Mouse (Mus musculus) spleen, adult 12 weeks (tissue): Measurements from ENCODE around the gene Neurog2.

Source experiments
- DNase-seq: peaks from one replicate; pipeline ENCODE4 v3.0.0; 2022; ENCODE audit warnings: low spot score

The Neurog2 gene

DNA sequence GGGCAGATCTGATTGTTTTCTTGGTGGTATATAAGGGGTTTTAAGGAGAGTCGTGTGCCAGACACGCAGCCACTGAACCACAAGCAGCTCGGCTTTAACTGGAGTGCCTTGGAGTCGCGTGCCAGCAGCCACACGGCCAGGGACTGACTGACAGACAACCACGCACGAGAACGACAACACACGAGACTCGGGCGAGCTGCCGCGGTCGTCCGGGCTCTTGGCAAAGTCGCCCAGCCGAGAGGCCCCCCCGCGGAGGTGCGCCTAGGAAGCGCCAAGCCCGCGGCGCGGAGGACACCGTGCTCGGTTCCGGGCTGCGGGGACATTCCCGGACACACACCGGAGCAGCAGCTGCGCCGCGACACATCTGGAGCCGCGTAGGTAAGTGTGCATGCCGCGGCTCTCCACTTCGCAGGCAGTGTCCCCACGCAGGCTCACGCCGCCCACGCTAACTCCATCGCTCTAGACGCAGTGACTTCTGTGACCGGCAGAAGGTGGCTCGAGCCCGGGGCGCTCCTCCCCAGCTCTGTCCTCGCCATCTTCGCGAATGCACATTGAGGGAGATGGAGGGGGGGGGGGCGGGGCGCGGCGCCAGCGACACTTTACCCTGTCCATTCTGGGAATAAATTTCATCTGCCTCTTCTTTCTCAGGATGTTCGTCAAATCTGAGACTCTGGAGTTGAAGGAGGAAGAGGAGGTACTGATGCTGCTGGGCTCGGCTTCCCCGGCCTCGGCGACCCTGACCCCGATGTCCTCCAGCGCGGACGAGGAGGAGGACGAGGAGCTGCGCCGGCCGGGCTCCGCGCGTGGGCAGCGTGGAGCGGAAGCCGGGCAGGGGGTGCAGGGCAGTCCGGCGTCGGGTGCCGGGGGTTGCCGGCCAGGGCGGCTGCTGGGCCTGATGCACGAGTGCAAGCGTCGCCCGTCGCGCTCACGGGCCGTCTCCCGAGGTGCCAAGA, at the start of gene Neurog2:
TSS of gene Neurog2 (plus strand) at position 56 of the 953 bp plus-strand sequence.
- DNase-seq: no peak

DNA sequence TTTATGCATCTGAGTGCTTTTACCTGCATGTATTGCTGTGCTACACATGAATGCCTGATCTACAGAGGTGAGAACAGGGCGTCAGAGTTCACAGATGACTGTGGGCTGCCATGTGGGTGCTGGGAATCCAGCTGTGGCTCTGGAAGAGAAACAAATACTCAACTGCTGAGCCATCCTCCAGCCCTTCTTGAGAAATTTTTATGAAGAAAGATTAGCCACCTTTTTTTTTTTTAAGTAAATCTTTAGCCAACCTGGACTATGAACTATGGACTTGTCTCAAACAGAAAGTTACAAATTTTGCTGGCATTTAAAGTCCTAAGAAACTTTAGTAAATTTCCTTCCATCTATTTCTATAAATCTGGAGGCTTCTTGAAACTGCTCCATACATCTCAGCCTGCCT, 35.8 kb upstream of the Neurog2 start:
- DNase-seq: no peak

DNA sequence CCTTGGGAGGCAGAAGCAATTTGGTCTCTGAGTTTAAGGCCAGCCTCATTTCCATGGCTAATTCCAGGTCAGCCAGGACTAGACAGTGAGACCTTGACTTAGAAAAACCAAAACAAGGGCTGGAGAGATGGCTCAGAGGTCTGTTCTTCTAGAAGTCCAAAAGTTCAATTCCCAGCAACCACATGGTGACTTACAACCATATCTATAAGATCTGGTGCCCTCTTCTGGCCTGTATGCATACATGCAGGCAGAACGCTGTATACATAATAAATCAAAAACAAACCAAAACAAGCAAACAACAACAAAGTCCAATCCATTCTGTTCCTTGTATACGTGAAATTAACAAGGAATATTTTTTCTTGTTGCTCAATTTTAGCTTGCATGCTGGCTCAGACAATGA, 24.8 kb upstream of the Neurog2 start:
- no peak for DNase-seq

DNA sequence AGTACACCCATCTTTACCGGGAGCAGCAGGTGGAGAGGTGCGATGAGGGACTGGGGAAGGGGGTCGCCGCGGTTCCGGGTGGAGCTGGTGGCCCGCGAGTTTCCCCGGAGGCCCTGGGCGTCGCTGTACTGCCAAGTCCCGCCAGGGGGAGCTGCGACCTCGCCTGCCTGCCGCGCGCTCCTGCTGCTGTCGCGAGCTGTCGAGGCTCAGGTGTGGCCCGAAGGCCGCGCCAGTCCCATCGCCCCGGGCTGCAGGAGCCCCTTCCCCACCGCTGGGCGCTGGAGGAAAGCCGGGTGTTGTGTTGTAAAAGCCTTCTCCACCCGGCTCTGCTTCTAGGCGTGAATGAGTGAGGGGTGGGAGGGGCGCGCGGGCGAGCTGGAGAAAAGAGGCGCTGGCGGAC, 7.6 kb upstream of the Neurog2 start:
- DNase-seq: peak; percentile 56

DNA sequence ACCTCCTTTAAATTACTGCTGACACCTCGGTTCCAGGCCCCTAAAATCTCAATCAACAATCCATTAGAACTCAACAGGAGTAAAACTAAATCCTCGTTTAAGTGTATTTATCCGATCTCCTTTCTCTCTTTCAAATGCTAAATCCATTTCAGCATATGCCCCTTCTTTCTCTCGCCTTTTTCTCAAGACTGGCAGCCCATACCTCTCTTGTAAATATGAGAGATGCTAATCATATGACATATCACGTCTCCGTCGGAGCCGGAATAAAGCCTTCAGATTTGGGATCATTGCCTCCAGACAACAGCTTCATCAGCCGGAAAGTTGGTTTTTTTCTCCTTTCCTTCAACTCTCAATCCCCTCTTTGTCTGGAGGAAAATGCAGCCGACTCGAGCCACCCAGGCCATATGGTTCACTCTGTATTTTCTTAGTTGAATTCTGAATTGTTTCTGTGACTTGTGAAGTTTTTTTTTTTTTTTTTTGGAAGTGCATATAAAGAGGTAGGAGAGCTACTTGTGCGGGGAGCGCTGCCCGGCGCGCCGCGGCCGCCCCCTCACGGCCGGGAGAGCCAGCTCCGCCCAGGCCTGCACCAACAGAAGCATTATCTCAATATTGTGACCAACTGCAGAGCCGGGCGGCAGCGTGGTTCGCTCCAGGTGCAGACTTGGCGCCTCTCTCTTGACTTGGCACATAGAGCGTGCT, 7.1 kb upstream of the Neurog2 start:
- no peak for DNase-seq

DNA sequence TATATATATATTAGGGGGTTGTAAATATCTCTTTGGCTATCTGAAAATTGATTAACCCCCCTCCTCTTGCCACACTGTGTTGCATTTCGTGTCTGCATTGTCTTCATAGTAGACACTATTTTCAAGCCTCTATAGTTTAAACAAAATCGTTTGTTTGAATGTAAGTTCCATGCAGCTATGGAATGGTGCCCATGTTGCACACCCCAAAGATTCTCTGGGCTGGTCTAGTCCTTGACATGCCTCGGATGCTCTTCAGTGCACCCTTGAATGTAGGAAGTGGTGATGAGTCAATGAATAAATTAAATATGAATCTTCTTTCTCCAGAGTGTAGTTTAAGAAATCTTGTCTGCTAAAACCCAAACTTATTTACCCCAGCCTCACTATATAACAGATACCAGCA, 6.4 kb upstream of the Neurog2 start:
- no peak for DNase-seq

DNA sequence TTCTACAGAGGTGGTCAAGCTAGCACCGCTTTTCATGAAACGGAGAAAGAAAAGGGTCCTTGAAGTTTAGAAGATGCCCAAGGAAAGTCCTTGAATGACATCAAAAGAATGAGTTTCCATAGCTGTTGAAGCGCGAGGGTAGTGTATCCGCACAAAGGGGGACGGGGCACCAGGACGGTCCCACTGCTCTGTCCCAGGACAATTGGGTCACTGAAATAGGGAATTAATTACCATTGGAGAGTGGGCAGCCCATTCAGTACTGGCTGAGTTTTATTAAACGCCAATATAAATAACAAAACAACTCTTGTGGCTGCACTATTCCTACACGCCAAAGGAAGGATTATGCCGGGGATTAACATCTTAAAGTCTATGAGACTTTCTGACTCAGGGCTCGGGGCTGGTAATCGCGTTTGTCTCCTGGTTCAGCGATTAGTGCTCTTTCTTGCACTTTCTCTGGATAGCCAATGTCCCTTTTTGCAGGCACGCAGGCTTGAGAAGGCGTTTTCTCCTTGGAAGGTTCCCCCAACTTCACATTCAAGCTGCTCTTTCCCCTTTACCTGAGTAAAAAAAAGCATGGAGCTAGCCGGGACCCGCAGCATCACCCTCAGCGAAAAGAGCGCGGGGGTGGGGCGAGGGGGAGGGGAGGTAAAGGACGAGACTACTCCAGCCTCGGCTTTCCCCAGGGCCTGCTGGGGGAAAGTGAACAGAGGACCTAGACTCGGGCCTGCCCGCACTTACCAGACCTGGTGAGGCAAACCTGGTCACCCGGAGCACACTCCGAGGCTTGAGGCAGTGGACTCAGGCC, 5.6 kb upstream of the Neurog2 start:
- DNase-seq: no peak

DNA sequence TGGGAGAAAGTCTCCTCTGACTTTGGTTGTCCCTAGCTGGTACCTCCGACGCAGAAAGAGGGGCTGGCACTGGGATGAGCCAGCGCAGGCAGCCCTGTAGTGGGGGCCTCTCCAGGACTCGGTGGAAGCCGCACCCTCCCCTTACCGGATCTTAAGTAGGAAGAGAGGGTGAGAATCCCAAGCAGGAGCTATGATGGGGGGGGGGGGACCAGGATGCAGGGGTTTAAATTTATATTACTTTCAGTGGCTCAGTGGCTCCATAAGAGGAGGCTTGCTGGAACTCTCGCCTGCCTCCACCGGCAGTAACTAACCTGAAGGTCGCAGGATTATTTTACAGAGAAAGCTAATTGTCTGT, 5.0 kb upstream of the Neurog2 start:
- no peak for DNase-seq

DNA sequence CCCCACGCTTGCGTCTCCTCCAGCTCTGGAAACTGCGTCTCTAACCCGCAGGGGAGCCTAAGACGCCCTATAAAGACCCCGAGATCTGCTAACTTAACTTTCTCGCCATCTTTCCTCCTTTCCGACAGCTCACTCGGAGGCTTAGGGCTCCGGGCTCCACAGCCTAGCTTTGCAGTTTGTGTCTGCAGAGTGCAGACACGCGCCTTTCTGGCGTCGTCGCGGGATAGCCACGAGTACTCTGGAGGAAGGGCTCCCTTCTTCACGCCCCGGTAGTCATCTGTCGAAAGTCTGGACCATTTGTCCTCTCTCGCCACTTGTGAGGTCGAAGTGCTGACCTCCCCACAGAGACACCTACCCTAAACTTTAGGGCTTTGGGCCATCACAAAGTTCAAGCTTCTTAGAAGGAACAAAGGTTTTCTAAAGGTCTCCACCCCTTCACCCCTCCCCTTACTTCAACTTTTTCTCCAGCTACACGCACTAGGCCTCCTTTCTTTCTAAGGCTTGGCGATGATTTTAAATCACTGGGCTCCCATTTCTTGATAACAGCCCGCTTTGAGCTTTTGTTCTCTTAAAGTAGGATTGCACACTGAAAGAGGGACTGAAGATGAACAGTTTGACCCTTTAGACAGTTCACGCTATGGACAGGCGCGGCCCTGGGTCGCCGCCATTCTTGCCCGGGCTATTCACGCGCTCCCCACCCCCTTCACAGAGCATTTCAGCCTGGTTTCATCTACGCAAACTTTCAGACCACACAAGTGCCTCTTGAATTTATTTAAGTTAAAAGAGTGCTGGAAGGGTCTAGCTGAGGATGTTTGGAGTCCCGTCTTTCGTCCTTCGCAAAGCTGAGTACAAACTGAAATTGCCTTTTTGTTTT, 4.4 kb upstream of the Neurog2 start:
- no peak for DNase-seq

DNA sequence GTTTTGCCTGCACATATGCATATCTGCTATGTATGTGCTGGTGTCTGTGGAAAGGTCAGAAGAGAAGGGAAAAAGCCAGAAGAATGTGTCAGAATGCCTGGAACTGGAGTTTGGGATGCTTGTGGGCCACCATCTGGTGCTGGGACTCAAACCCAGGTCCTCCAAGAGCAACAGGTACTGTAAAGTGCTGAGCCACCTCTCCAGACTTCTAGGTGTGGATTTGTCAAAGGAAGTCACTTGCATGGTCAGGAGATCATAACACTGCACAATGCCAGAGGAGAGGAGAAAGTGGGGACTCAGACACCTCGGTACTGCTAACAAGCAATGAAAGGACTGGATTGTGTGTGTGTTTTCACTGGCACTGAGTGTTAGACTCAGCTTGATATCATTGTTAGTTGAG, 2.7 kb upstream of the Neurog2 start:
- DNase-seq: no peak

DNA sequence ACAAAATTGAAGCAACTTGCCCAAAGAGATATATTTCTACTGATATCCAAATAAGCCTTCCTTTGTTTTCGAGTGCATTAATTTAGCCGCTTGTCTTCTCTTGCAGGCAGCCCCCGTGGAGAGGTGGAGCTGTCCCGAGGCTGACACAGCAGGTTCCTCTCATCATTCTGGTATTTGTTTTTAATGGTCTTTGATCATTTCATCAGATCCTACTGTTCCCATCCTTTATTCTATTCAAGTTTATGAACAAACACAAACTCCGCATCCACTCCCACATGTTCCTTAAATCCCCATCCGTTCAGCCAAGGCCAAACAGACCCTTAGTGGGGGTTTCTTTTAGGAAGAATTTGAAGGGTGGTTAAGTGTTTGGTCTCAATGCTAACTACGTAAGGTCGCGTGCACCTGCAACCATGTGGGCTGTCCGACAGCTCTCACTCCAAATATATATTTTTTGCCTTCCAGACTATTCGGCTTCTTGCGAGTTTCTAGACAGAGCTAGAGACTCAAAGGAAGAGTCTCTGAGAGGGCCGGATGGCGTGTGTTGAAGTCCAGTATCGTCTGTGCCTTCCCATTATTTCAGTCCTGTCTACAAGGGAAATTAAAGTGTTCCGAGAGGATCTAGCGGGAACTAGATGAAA, 2.1 kb upstream of the Neurog2 start:
- no peak for DNase-seq

DNA sequence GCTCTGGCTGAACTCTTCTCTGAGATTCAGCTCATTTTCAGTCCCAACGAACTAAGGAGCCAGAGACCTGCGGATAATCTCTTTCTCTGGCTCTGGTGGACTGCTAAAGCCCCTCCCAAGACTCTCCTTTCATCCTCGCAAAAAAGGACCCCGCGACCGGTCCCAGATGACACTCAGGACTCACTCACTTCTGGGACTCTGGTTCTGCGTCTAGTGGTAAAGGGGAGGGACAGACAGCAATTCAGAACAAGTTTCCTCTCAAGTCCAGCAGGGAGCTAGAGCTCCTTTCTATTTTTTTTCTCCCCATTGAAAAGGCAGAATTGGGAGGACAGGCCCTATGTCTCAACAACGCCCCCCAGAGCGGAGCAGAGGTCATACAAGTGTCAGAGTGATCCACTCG, 1.4 kb upstream of the Neurog2 start:
- DNase-seq: no peak

DNA sequence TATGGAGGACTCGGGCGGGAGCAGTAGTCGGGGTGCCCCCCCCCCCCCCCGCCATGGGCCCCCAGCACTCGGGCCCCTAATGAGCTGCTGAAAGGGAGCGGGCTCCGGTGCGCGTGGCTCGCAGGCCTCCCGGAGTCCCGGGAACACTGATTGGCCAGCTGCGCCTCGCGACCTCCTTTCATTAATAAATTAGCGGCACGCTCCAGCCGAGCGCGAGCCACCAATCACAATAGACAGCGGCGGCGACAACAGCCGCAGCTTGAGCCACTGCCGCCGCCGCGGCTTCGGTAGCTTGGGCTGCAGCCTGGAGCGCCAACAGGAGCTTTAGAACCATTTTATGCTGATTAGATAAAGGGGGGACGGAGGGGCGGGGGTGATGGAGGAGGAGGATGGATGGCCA, 404 bp upstream of the Neurog2 start:
- no peak for DNase-seq

DNA sequence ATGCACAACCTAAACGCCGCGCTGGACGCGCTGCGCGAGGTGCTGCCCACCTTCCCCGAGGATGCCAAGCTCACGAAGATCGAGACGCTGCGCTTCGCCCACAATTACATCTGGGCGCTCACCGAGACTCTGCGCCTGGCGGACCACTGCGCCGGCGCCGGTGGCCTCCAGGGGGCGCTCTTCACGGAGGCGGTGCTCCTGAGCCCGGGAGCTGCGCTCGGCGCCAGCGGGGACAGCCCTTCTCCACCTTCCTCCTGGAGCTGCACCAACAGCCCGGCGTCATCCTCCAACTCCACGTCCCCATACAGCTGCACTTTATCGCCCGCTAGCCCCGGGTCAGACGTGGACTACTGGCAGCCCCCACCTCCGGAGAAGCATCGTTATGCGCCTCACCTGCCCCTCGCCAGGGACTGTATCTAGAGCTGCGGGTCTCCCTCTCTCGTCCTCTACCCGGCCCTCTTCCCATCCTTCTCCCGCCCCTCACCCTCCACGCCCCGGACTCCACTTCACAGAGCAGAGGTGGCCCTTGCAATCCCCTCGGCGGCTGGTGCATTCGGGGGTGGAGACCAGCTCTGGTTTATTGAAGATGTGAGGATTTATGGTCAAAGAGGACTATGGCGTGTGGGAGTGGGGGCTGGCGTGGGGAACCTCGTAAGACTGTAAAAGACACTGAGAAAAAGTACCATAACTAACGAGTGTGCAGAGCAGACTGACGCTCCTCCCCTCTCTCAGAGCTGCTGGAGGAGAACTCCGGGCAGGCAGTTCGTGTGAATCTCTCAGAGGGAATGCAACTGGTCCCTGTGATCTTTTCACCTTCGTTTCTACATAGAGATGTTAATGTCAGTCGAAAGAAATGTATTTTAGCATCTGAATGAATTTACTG, 1.4 kb downstream of the Neurog2 start:
- peak; percentile 48 for DNase-seq

DNA sequence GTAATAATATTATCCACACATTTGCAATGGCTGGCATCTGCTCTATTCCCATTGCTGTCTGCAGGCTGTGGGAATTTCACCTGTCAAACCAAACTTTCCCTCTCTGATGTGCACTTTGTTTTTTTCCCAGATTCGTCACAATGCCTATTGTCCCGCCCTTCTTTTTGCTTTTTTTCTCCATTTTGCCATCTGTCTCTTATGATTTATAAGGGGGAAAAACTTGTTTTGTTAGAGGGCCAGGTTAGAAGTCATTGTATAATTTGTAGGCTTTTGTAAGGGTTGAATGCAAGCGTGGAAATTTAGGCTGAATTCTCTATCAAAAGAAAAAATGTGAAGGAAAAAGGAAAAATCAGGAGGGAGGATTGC, 2.0 kb downstream of the Neurog2 start:
- no peak for DNase-seq

DNA sequence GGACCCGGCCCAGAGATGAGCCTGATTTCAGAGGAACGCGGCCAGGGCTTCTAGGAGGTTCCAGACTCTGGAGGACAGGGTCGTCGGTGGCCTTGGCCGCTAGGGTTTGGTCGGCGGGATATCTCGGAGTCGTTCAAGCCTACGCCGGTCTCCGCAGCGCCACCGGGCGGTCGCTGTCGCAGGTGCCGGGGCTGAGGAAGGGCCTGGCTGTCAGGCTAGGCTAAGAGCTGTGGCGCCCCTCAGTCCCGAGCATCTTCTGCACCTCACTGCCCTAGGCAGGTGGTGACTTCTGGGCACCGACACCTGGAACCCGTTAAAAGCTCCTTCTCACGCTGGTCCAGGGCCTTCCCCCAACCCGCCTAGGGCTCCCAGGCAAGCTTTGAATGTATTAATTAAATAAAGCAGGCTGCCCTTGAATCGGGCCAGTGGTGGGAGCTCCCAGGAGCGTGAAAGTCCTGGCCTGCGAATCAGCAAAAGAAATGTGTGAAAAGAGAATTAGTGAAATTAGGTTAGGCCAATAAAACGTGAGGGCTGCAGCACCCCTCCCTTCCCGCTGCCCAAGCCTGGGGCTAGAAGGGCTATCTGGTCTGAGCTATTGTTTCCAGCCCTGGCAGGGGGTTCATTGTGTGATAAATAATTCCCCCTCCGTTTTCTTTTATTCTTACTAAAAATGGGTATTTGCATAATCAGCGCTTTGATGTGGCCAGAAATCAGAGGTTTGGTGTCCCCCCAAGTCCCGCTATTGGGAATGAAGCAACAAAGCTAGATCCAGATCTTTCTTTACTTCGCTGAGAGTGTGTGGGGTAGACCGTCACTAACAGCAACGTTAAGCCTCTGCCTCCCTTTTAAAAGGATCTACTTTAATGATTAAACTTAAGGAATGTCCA, 7.2 kb downstream of the Neurog2 start:
- DNase-seq: no peak

DNA sequence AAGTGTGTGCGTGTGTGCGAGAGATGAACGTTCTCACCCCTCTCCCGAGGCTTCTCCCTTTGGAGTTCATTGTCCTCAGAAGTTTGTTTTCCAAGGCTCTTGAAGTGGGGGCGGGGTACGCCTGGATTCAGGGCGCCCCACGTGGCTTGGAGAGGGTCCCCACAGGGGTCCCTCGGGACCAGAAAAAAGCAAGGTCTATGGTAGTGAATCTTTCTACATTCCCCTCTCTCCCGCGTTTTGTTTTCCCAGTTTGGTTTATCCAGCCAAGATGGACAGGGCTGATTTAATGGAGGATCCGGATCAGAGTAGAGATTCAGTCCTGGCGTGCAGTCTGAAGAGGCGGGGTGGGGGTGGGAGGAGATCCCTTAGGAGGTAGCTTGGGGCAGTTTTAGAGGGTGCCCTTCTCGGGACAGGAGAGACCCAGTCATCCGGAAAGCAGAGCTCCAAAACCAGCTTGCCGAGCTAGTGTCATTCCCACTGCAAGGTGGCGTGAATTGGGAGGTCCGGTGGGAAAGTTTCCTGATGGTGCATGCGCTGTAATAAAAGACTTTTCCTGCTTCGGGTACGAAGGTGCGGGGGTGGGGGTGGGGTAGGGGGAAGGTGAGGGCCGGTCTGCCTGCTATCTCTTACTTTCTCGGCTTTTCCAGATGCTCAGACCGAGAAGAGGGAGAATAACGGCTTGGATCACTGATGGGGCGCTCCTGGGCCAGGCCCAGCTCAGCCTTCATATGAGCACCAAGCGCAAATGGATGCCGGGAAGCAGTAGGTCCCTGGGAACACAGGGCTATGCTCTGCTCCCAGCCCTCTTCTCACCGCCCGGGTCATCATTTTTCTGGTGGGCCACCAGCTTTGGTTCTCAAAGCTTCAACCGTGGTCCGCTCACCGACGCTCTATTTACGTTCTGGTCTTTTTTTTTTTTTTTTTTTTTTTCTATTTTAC, 8.1 kb downstream of the Neurog2 start:
- DNase-seq: no peak

DNA sequence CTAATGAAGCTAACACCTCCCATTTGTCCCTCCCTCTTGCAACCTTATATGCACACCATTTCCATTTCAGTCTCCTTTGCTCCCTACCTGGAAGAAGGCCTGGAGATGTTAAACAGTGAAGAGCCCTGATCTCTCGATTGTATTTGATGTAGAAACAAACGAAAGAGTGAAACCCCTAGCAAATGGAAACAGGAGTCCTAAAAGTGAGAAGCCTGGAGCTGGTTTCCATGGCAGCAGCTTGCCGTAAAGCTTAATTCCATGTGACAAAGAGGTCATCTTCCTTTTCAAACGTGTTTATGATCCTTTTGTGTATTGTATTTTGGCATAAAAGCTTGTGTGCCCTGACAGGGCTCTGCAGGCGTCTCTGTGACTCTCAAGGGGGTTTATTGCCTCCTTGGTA, 9.3 kb downstream of the Neurog2 start:
- no peak for DNase-seq
